Mouse (Mus musculus) v-Abl transformed pro-B cells (cell line): ENCODE data around the gene Fgr.

Source experiments
- in situ Hi-C, 2 experiments: fragments of 400-800 bp; cut with MboI; formaldehyde crosslinking; loops; one replicate each; pipeline ENCODE4 v1.15.1; 2025; ENCODE audit not compliant: unreplicated experiment in 2 of 2

Fgr gene

DNA sequence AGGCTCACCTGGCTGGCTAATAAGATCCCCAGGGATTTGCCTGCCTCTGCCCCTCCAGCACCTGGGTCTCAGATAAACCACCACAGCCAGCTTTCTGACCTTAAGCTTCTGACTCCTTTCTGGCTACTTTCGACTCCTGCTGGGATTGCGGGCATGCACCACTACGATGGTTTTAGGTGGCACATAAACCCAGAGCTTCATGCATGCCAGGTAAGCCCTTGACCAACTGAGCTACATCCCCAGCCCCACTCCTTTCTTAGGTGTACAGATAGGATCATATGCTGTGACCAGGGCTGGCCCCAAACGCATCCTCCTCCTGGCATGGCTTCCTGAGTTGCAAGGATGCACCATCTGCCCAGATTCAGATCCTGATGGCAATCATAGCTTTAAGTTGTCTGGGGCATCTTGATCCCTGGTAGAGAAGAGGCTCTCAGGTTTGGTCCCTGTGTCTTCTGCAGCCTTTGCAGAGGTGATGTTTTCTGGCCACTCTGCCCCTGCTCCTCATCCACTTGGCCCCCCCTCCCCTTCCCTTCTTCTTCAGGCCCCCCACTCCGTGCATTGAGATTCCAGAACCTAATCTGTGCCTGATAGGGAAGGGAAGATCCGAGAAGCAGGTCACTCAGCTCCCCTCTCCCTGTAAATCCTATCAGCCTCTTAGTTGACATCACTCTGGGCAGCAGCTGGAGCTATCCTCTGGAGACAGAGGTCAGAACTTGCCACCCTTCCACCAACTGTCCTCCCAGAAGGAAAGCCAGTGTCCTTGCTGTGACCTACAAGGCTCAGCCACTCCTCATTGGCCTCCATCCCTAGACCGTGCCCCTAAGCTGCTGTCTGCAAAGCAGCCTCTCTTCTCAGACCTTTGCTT is 19.1 kb upstream of the Fgr start:
- in situ Hi-C loops = loop anchor here in 1 of 2 experiments (5.0 kb wide), 1 partner anchor 38 kb away; no protein-coding TSS in a partner anchor

DNA sequence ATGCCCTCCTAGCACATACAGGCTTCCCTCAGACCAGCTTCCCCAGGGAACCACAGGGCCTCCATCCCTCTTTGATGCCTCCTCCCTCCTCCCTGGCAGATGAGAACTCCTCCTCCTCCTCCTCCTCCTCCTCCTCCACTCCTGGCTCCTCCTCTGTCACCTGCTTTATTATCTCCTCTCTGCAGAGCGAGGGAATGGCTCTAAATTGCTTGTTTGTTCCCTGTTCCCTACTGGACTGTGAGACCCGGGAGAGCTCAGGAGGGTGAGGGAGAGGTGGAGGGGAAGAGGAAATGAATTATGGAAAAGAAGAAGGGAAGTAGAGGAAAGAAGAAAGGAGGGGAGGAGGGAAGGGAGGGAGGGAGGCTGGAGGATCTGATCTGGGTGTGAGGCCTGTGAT is 18.5 kb upstream of the Fgr start:
- in situ Hi-C loops = no loop called here

DNA sequence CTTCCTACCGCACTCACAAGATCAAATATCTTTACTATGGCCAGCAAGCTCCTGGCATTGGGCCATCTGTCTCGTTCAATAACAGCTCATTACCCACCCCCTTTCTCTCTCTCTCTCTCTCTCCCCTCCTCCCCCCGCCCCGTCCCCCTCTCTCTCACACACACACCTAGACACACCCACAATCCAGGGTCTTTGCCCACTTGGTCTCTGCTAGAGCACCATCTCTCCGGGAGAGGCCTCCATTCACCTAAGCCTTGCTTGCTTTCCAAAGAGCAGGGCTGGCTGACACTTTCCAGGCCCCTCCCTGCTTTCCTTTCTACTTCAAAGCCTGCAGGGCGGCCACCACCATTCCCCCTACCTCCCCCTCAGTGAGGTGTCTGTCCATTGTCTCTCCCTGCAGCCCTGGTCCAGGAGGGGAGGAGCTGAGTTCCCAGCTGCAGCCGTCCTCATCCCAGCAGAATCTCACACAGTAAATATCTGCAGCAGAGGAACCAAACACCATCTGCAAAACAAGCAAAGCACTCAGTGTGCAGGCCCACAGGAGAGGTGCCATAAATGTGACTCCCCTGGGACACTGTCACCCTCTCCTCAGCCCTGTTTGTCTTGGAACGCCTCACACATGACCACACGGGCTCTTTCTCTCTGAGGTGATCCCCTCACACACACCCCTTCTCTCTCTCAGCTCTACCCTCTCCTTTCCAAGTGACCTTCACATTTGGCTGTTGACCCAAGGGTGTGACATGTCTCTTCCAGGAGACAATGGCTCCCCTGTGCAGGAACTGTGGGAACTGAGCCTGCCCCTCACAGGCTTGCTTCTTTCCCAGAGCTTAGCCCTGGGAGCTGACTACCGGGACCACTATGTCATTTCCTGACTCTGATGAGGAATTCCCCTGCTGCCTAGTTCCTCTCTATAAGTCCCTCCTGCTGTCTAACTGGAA is 14.9 kb upstream of the Fgr start:
- in situ Hi-C loops = no loop called here

DNA sequence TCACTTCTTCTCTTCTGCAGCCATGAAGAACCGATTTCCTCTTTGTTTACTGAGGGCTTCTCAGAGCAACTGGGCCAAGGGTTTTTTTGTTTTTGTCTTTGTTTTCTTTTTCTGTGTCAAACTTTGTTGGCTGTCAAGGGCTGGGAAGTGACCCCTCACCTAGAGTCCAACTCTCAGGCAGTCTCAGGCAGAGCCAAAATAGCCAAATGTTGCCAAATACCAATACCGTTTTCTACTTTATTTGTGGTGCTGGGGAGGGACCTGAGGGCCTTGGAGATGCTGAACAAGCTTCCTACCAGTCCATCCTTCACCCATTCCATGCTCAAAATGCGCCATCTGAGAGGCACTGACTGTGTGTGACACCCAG is 14.2 kb upstream of the Fgr start:
- in situ Hi-C loops = no loop called here

DNA sequence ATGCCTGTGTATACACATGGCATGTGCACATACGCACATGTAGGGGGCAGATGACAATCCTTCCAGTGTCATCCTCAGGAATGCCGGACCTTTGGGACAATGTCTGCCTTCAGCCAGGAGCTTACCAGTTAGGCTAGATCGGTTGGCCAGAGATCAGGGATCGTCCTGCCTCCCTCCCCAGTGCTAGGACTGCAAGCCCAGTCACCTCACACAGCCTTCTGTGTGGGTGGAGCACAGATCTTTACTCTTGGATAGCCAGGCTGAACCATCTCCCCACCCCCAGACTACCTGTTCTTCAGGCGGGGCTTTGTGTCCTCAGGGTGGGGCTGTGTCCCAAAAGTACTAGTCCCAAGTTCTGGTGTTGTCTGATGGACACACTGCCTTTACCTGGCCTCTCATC is 13.6 kb upstream of the Fgr start:
- in situ Hi-C loops = no loop called here

DNA sequence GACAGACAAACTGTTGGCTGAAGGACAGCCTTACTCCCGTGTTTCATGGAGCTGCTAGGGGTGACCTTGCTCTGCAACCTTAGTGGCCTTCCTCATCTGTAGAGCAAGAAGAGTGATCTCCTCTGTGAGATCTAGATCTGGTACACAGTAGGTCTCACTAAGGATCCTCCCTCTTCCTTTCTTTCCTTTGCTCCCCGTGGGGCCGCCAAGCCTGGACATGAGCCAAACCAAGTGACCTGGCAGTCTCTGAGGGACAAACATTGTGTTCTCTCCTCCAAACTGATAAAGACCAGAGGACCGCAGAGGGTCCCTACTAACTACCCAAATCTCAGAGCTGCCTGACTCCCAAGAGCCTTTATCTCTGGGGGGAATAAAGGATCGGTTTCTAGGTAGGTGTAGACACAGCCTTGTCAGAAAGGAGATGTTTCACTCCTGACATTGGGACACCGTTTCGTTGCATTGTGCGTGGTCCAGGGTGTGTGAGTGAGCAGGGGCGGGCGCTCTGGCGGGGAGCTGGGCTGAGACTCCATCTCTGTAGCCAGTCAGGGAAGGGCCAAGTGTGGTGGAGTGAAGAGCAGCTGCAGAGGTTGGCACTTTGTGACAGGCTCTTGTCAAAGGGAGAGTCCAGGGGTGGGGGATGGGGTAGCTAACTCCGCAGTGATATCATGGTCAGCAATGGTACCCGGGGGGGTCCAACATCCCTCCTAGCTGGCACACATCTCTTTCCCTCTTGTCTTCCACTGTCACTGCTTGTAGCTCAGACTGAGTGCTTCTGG is 12.8 kb upstream of the Fgr start:
- in situ Hi-C loops = no loop called here

DNA sequence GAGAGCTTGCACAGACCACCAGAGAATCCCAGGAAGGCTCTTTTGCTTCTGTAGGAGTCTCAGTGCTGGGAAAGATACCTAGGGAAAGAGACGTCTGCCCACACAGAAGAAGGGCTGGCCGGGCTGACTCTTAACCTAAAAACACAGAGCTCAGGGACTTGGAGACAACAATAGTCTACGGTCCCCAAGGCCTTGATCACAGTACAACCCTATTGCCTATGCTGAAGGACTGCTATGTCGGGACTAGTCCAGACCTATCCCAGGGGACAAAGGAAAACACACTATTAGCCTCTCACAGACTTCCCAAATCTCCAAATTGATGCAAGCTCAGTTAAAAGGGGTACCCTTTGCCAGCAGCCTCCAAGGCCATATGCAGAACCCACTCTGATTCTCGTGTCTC is 12.0 kb upstream of the Fgr start:
- in situ Hi-C loops = no loop called here

DNA sequence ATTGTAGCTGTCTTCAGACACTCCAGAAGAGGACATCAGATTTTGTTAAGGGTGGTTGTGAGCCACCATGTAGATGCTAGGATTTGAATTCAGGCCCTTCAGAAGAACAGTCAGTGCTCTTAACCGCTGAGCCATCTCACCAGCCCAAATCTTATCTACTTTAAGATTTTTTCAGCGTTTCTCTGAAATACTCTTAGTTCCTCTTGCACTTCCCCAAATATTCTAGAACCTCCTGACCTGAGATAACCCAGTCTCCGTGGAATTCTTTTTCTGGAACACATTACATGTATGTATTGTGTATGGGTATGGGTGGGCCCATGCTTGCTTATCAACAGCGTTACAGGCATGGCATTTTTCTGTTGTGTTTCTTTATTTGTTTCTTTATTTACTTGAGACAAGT is 11.3 kb upstream of the Fgr start:
- in situ Hi-C loops = no loop called here

DNA sequence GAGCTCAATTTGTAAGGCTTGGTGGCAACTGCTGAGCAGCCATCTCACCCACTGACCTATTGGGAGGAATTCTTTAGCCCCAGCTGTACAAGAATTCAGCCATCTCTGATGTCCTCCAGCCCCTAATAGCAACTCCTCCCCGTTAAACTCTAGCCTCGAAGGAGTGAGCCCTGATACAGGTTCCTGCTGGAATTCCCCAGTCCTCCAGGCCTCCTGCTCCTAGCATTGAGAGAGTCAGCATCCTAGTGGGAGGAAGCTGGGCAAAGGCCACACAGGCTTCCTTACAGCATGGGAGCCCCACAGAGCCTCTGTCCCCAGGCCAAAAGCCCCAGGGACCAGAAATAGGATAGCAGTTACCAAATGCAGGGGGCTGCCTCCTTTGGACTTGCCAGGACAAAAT is 10.5 kb upstream of the Fgr start:
- in situ Hi-C loops = no loop called here

DNA sequence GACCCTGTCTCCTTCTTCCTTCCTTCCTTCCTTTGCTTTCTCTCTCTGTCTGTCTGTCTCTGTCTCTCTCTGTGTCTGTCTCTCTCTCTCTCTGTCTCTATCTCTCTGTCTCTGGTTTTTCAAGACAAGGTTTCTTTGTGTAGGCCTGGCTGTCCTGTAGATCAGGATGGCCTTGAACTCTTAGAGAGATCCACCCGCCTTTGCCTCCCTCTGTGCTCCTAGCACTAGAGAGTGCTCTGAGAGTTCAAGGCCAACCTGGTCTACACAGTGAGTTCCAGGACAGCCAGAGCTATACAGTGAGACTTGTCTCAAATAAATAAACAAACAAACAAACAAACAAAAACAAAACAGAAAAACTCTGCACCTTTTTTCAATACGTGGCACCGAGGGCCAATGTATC is 9.8 kb upstream of the Fgr start:
- in situ Hi-C loops = no loop called here

DNA sequence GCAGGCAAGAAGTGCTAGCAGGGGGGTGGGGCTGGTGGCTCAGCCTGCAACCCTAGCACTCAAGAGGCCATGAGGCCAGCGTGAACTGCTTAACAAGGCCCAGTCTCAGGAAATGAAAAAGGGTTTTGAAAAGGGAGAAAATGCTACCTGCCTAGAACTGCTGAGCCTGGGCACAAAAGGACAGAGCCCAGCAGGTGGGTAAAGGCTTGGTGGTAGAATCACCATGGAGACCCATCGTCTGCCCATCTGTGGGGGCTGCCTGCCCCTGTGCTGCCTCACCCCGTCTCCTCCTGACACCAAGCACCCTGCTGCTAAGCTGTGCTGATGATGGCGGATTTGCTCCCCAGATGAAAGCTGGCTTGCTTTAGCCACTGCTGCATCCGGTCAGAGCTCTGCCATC is 9.4 kb upstream of the Fgr start:
- in situ Hi-C loops = no loop called here

DNA sequence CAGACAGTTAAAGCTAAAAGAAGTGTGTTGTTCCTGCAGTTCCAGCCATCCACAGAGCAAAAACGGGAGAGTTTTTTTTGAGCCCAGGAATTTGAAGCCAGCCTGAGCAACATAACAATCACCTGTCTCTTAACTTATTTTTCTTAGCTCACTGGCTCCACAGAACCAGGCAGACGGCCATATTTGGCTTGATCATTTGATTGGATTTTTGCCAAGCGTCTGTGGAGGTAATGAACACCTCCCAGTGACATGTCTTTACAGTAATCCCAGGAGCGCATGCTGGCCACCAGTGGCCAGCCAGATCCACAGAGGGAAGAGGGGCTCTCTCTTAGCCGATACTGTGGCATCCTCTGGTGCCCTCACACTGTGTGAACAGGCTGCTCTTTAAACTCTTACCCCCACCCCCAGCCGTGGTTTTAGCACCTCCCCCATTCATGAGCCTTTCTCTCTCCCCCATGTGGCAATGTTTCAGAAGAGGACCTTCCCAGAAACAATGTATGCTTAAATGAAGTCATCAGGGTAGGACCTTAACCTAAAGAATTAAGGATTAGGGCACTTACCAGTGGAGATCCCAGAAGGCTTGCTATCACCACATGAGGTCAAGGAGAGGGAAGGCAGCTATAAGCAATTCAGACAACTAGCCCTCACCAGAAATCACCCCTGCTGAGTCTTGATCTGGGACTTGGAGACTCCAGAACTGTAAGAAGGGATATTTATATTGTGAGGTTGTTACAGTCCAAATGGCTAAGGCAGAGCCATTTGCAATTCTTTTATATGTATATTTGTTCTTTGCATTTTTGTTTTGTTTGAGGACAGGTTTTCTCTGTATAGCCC is 5.6 kb upstream of the Fgr start:
- in situ Hi-C loops = no loop called here

DNA sequence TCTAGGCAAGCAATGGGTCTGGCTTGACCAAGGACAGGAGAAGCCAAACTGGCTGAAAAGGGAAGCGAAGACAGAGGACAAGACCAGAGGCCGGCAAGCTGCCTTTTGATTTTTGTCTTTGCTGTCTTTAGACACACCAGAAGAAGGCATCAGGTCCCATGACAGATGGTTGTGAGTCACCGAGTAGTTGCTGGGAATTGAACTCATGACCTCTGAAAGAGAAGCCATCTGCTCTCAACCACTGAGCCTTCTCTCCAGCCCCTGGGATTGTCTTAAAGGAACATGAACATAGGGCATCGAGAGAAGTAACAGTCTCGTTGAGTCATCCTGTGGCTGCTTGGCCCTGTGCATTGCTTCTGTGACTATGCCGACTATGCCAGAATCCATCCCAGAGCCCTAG is 2.3 kb upstream of the Fgr start:
- in situ Hi-C loops = no loop called here

DNA sequence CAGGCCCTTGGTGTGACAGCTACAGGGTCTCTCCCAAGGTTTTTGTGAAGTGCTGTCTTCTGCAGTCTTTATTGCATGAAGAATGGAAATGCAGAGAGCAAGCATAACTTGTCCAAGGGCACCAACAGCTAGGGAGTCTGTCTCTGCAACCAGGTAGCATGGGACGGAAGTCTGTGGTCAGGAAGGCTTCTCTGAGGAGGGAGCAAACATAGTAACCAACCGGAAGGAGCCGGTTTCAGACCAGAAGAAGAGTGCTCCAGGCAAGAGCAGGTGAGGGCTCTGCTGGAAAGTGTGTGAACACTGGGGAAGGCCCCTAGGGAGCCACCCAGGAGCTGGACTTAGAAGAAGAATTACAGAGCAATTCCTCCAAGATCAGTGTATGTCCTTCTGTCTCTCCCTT is 1.8 kb upstream of the Fgr start:
- in situ Hi-C loops = no loop called here

DNA sequence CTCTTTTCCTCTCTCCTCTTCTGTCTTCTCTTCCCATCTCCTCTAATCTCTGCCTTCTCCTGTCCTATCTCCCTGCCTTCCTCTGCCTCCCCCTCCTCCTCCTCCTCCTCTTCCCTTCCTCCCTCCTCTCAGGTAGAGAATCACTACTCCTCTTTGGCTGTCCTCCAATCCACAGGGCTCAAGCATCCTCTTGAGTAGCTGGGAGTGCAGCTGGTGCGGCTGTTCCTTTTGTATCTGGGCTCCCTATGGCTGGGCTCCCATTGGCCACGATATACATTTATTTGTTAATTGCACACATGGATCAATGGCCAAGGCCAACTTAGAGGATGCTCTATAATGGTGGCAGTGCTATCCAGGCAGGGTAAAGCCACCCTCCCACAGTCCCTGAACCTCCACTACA is 1.3 kb upstream of the Fgr start:
- in situ Hi-C loops = no loop called here

DNA sequence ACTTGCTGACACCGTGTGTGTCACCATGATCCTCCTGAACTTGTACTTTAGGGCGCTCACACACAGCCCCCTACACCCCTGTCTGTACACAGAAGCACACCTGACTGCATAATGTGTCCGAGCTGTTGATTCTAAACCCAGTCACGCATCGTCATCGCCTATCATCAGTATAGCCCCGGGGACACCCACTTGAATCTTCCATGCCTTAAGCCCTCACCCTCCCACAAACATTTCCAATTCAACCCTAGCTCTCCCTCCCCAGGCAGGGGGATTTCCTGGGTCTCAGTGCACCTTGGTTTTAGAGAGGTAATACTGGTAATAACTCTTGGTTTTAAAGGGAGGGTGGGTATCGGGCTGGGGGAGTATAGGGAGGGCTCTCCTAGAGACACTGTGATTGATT is 709 bp upstream of the Fgr start:
- in situ Hi-C loops = no loop called here

DNA sequence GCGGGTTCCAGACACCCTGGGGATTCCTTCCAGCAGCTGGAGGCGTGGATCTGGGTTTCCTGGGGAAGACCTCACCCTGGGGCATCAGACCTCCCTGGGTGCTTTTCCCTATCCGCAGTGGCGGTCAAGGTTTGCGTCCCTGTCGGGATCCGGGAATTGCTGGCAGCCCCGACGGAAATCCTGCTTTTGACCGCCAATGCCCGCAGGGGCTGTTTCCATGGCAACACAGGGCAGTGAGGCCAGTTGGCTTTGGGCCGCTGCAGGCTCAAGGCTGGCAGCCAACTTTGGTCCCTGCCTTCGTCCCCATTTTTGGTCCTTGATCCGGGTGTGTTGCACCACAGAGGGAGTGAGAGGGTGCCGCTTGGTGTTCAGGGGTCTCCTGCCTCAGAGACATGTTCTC is 1.0 kb downstream of the Fgr start:
- in situ Hi-C loops = no loop called here

DNA sequence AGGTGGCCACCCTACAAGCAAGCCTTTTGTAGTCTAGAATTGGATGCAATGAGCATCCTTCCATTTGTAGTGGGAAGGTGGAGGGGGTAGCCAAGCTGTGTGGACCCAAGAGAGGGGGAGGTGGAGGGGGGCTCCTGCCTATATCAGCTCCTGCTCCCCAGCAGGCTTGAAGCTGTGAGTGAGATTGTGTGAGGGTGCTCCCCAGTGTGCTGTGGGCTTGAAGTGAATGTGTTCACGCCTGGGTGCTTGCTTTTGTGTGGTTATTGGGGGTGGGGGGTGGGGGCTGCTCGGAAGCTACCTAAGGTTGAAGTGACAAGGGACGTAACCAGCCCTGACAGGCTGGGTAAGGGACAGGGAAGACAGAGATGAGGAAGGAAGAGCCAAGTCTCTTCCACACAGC is 1.9 kb downstream of the Fgr start:
- in situ Hi-C loops = no loop called here

DNA sequence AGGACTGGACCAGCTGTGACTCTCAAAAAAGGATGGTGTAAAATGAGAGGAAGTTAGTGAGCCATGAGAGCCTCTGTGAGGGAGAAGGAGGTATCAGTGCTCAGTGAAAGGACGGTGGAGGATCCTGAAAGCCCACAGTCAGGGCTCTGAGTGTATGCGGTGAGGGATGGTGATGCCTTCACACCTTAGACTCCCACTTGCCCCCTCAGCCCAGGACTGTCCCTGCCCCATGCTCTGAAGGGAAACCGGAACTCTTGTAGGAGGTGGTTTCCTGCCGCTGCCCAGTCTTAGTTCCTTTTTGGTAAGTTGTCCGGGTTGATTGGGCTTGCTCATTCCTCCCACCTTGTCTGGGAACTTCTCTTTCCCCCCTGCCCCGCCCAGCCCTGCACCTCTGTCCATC is 2.8 kb downstream of the Fgr start:
- in situ Hi-C loops = no loop called here

DNA sequence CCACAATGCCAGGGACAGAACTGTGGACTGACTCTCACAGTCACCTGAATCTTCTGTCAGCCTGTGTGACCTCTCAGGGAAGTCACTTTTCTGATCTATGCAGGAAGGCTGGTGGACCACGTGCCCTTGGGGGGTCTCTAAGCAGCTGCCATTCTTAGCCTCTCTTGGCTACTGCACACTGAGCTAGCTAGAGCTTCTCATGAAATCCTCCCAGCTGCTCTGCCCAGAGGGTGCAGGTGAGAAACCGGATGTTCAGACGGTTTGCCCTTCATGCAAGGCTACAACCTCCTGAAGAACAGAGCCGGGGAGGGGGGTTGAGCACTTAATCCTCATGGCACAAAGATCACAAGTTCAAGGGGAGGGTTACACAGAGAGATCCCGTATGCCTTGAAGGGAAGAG is 3.7 kb downstream of the Fgr start:
- in situ Hi-C loops = no loop called here
